Mouse (Mus musculus): ENCODE measurements around the gene Ctrb1. TPM values are rescaled to one million over a fixed set of nuclear protein-coding genes. Genes with fewer than 3 reads are reported as not detected.

The Ctrb1 gene
- total RNA-seq (2015; ENCODE audit: low replicate concordance) (not detected in 2 replicates), total RNA-seq (2017; ENCODE audit: low replicate concordance) (not detected in 2 replicates)

DNA sequence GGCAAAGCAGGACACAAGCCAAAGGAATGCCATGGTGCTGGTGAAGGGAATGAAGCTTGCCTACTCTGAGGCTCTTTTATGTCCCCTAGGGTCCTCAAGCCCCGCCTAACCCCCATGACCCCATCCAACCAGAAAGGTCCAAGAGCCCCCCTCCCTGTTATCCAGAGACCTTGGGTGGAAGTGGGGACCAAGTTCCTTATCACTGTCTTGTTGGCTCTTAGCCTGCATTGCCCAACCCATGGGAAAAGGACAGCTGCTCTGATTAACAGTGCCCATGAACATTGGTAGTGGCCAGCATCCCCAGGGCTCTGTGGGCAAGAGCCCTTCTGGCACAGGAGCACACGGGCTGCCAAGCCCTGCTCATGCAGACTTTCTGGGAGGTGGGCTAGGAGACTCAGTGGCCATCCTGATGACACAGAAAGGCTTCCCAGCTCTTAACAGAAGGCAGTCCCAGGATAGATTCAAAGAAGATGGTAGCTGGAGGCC is at the start of gene Ctrb1:
TSS of gene Ctrb1 (minus strand) at position 51 of the 486 bp plus-strand sequence.
- no peak for ATAC-seq (replicated peaks; ENCODE audit: low FRiP score, poor library complexity, severe bottlenecking)

DNA sequence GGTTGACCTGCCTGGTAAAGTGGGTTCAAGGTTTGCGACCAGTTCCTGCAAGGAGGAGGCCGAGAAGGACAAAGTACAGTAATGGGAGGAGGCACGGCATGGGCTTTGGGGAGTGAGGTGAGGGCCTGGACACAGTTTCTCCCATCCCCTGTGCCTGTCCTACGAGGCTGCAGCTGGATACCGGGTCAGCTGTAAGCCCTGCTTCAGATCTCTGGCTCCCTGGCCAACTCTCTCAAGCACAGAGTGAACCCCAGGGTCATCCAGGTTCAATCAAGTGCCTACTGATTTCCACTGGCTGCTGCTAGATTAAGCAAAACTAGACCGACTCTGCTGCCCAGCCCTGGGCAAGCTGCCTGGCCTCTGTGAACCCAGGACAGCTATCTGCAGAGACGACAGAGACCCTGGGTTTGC is 49.5 kb upstream of the Ctrb1 start:
- ATAC-seq (replicated peaks; ENCODE audit: low FRiP score, poor library complexity, severe bottlenecking) = no peak

DNA sequence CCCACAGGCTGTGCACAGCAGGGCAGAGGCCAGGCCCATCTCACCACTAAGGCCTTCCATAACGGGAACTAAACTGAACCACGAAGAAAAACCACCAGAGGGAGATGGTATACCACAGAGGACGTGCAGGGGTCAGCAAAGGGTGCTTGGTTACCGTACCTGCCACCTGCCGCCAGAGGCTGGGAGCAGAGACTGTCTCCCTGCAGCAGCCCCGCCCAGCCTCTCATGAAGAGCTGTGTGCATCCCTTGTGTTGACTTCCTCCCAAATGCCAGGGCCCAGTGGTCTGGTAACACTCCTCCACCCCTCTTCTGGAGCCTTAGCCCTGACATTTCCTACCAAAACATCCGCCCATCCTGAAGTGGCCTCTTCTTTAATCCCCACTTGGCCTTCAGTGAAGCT is 48.8 kb upstream of the Ctrb1 start:
- ATAC-seq (replicated peaks; ENCODE audit: low FRiP score, poor library complexity, severe bottlenecking) = no peak

DNA sequence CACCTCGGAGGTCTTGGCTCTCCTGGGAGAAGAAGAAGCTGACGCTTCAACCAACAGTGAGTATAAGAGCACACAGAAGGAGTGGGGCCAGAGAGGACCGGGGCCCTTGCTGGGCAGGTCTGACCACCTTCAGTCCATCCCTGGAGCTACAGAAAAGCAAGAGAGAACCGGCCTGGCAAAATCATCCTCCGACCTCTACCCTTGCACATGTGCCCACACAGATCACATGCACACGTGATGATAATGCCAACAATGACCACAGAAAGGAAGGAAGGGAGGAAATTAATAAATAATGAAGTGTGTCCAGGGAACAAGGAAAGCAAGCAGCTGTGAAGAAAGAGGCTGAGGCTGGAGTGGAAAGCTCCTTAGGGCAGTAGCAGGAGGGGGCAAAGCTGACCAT is 48.1 kb upstream of the Ctrb1 start:
- no peak for ATAC-seq (replicated peaks; ENCODE audit: low FRiP score, poor library complexity, severe bottlenecking)

DNA sequence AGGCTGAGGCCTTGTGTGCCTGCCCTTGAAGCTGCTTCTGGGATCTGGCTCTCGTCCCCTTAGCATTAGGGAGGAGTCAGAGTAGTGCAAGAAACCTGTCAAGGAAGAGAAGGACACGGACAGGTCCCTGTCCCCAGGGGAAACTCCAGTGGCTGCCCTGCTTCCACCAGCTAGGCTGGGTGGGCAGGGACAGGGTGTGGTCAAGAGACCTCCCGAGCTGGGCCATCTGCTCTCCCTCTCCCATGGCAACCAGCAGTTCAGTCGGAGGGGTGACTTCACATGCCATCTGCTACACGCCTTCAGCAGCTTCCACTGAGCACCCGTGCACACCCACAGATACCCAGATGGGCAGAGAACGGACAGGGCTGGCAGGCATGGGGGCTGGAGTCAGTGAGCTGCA is 45.5 kb upstream of the Ctrb1 start:
- no peak for ATAC-seq (replicated peaks; ENCODE audit: low FRiP score, poor library complexity, severe bottlenecking)

DNA sequence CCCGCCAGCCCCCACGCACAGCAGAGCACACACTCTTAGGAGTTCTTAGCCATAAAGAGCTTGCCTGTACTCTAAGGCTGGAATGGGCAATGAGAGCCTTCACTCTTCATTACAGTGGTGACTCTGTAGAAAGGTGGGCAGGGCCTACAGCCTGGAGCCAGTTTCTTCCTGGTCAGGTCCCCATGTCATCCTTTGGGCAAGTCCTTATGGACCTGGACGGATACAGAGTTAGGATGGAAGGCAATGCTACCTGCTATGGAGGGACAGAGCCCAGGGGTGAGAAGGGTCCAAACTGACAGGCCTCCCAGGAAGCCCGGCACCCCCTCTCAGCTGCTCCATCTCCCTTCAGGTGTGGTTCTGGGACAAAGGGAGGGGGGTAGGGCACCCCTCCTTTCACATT is 45.0 kb upstream of the Ctrb1 start:
- ATAC-seq (replicated peaks; ENCODE audit: low FRiP score, poor library complexity, severe bottlenecking) = no peak

DNA sequence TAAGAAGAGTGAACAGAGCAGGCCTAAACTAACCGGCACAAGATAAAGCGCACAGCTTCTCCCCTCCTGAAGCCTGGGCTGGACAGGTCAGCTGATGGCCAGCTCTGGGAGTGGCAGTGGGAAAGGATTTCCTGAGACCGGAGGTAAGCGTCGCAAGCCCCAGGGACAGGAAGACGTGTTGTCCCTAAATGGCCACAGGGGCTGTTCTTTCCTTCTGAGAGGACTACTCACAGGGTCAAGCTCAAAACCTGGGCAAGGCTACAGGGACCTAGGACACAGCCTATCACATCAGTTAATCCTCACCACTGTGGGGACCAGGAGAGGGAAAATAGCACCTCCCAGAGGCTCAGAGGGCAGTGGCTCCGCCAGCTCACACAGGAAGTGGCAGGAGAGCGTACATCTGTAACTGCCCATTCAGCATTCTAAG is 44.5 kb upstream of the Ctrb1 start:
- ATAC-seq (replicated peaks; ENCODE audit: low FRiP score, poor library complexity, severe bottlenecking) = no peak

DNA sequence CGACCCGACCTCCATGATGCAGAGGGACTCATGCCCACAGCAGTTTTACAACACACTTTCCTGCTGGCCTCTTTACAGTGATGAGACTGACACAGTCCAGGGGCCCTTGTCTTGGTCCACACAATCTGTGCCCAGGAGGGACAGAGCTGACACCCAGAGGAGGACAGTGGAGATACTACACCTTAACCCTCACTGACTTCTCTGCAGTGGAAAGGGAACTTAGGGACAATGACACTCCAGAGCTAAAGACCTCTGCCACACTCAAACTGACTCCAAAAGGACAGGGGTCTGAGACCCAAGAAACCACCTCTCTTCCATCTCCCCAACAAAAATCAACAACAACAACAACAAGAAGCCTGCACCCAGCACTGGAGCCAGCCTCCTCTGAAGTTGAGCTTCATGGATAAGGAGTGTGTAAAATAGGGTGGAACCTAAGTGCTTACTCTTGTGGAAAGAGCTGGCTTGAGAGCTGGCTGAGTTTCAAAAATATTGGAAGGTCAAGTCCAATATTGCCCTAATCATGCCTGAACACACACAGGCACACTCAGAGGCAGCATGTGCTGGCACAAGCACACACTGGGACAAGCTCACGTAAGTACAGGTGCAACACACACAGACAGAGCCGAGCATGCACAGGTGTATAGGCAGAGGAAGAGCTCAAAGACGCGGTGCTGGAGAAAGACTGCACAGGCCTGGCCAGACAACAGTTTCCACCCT is 43.6 kb upstream of the Ctrb1 start:
- ATAC-seq (replicated peaks; ENCODE audit: low FRiP score, poor library complexity, severe bottlenecking) = no peak

DNA sequence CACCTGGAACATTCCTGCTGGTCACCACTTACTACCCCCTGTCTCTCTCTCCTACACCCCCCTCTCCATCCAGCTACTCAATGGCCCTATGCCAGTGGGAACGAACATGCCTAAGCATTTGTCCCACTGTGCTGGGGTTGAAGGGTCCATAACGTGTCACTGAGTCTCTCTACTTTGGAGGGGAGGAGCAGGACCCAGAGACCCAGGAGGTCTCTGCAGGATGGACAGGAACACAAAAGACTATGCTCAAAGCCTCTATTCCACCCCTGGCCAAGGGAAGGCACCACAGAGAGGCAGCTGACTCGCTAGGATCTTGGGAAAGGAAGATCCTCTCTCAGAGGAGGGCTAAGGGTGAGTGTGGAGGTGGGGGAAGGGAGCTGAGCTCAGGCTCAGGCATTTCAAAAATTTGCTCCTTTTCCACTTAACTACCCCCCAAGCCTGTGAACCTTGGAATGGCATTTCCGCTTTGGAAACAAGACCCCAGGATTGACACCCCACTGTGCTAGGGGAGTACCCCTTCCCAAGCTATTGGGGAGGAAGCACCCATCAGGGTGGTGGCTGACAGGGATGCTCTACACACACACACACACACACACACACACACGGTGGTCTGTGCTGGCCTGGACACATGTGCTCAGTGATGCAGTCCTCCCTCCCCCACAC is 42.9 kb upstream of the Ctrb1 start:
- ATAC-seq (replicated peaks; ENCODE audit: low FRiP score, poor library complexity, severe bottlenecking) = no peak

DNA sequence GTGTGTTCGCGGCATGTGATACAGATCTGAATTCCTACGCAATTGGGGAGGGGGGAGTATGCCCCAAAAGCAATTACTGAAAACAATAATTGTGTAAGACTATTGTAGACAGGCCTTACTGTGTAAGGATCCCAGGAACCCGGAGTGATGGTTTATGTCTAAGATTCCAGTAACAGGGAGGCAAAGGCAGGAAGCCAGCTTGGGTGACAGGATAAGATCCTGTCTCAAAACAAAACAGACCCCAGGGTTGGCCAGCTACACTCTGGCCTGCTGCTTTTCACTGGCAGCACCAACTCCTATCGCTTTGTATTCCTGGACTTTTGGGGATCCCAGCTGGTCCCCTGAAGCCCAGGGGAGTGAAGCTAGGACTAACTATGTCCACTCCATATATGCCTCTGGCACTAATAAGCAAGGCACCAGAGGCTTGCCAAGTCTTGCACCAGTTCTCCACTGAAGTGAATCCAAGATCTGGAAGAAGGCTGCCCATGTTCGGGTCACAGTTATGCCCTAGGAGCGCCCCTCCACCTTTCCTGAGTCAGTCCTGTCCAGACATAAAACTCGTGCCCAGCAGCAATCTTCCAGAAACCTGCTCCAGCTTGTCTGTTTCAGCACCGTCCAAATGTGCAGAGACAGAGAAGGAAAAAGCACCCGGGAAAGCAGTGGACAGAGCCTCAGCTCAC is 41.7 kb upstream of the Ctrb1 start:
- ATAC-seq (replicated peaks; ENCODE audit: low FRiP score, poor library complexity, severe bottlenecking) = no peak

DNA sequence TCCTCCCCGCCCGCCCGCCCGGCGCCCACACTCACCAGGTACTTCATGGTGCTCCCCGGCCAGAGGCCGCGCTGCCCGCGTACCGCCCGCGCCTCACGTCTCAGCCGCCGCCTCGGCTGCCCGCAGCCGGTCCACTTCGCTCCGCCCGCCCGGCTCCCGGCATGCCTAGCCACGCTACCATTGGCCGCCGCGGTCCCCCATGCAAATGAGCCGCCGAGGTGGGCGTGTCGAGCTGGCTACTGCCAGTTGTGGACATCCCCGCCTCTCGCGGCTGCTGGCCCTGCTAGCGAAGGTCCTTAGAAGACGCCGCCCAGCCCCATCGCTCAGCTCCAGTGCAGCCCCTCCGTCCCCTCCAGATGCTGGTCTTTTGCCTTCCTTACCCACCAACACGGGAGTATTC is 41.2 kb upstream of the Ctrb1 start:
- ATAC-seq (replicated peaks; ENCODE audit: low FRiP score, poor library complexity, severe bottlenecking) = peak; percentile 83

DNA sequence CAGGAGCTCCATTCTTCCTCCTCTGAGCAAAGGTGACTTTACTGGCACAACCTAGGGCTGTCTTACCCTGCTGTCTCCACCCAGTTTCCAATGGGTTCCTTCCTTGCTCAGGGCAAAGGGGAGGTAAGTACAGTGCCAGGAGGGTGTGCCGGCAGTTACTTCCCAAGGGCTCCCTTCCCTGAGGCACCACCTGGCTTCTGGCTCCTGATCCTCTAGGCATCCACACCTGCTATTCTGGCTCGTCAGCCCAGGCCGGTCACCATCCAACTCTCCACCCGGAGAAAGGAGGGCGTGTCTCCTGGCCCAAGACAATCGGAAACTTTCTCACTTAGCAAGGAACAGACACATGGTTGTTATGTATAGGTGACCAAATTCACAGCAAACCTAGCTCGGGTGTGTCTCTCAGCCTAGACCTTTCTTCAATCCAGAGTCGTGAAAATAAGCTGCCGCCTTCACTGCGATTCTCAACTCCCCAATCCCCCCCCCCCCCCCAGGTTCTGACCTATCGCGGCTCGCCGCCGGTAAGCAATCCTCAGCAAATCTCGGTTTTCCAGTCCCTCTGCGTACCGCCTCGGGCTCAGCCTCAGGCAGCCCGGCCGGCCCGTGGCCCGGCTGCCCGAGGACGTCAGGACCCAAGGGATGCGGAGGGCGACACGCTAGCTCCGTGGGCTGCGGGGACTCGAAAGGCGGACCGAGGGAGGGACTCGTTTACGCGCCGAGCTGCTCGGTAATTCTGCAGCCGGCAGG is 40.6 kb upstream of the Ctrb1 start:
- no peak for ATAC-seq (replicated peaks; ENCODE audit: low FRiP score, poor library complexity, severe bottlenecking)

DNA sequence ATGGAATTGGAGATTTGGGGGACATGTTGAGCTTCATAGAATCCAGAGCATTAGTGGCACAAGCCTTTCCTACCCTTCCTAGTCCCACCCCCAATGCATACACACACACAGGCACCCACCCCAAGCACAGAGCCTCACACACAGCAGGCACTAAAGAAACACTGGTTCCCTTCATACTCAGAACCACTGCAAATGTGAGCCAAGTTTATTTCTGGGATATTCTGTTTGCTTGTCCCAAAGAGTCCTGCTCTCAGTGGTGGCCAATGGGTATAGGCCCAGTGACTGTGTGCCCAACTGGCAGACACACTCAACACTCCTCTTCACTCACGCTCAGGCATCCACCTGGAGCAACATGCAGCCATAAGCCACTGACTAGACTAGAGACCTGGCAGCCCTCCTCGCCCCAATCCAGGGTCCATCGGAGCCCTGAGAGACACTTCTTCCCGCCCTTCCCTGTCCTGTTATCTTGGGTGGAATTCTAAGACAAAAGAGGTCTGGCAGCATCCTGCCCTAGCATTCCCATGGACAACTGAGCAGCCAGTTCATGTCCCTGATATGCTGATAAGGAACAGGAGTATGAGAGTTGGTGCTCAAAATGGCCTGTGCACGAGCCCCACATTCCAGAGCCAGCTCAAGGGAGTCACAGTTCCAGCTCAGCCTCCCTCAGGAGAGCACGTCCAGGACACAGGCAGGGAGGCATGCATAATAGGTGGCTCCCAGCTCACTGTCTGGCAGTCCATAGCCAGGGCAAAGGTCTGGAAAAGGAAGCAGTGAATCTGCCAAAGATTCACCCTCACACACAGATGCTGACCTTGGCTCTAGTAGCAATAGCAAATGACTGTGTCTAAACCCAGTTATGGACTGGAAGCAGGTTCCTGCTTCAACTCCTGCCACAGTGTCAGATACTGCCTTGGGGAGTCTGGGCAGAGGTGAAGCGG is 38.7 kb upstream of the Ctrb1 start:
- ATAC-seq (replicated peaks; ENCODE audit: low FRiP score, poor library complexity, severe bottlenecking) = no peak

DNA sequence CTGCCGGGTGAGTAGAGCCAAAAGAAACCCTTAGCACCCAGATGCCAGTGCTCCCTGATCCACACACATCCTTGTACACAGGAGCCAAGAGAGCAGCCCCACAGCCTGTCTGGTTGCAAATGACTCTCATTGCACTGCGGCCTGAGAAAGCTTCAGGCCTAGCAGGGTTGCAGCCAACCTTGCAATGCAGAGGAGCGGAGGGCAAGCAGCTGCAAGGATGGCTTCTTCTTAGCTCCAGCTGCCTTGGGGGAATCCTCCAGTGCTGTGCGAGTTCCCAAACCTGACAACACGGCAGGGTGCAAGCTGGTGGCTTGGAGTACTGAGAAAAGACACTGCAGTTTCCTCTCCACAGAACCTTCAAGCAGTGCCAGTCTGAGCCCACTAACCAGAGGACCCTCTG is 37.7 kb upstream of the Ctrb1 start:
- ATAC-seq (replicated peaks; ENCODE audit: low FRiP score, poor library complexity, severe bottlenecking) = no peak

DNA sequence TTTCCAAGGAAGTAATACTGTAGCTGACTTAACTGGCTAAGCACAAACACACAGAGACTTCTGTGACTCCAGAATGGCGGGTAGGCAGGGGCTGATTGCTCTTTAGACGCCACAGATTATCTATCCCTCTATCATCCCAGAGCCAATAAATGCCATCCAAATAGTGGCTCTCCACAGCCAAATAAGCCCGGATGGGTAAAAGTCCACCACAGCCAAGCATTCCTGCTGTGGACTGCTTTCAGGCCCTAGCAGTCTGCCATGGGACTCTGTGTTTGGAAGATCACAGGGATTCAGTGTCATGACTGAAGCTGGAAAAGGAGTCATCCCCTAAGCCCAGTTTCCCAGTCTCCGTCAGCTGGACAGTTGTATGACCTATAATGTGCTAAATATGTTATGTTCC is 36.7 kb upstream of the Ctrb1 start:
- ATAC-seq (replicated peaks; ENCODE audit: low FRiP score, poor library complexity, severe bottlenecking) = no peak

DNA sequence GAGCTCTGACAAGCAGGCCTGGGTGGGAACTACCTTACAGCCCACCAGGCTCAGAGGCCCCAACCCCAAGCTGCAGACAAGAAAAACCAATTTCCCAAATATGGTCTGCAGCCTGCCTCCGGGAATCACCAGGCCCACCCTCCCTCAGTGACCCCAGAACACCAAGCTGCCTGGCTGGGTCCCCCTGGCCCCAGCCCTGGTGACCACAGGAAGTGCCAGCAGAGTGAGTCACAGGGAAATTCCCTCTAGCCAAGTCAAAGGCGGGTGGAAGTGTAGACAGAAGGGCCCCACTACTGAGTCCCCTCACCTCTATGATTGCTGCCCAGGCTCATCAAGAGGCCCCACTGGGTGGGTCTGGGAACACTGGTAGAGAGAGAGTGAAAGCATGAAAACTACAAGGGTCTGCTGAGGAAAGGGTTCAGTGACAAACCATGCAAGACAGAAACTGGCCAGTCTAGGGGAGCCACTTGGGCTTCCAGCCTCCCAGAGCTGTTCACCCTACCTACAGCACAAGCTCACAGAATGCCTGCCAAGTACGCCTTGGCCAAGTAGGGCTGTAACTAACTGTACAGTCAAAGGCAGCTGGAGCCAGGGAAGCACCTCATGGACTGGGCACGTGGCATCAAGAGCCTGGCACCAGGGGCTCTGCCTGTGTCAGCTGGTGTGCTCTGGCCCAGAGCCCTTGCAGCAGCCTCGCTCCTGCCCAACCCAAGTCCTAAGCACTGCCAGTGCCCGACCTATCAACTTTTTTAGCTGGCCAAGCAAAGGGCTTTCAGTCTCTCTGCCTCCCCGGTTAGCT is 35.5 kb upstream of the Ctrb1 start:
- no peak for ATAC-seq (replicated peaks; ENCODE audit: low FRiP score, poor library complexity, severe bottlenecking)

DNA sequence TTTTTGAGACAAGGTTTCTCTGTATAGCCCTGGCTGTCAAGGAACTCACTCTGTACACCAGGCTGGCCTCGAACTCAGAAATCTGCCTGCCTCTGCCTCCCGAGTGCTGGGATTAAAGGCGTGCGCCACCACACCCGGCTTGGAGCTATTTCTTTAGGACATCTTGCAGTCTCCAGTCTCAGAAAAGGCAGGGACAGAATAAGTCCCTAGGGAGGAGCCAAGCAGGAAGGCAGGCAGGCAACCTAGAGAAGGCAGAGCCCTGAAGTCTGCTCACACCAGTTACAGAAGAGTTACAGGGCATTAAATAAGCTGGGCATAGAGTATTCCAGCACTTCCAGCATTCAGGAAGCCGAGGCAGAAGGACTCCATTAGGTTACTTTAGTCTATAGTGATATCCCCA is 34.5 kb upstream of the Ctrb1 start:
- ATAC-seq (replicated peaks; ENCODE audit: low FRiP score, poor library complexity, severe bottlenecking) = no peak

DNA sequence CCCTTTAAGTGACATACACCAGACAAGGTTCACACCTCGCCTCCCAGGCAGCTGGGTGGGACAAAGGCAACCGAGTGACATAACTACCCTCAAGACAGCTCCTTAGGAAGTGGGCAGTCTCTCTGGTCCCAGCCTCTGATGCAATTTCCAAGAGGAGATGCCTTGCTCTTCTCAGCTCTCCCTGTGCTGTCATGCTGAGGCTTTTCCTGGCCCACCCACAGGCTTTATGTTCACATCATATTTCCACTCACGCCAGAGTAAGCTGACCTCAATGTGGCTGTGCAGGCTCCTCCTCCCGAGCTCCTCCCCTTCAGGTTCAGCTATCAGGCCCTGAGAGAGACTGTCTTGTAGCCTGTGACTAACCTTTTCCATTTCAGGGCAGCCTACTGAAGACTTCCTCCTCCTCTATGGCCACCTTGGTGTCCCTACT is 29.3 kb upstream of the Ctrb1 start:
- ATAC-seq (replicated peaks; ENCODE audit: low FRiP score, poor library complexity, severe bottlenecking) = no peak
